Mouse (Mus musculus): Measurements from ENCODE around the gene Fgf13.

GRCm38 (mm10) chrX:59589050-59589449 lies 21.2 kb upstream of the Fgf13 start:
- TF ChIP-seq CTCF (IDR thresholded peaks at IDR 0.05; ENCODE audit: borderline replicate concordance, insufficient read depth, low read depth, low read length) (no peak), POLR2A (IDR thresholded peaks at IDR 0.05; ENCODE audit: borderline replicate concordance, insufficient read depth, low read length) (no peak)

Measured in cerebellum, adult 2 months (tissue).